Mouse (Mus musculus): ENCODE results near the gene Tradd. TPM values are rescaled to one million over a fixed set of nuclear protein-coding genes. Genes with fewer than 3 reads are reported as not detected.
A peak's percentile ranks its signal among the peaks of the same experiment; 100 is the strongest.

Gene Tradd
- polyA plus RNA-seq, 2 experiments, result 5.5 to 11.5 TPM

GRCm38 (mm10) chr8:105305211-105306145 lies 41.1 kb upstream of the Tradd start, which contains the start of gene Elmo3:
Elmo3 (plus strand) TSS chr8:105305601.
- DNase-seq (ENCODE audit: low read depth in 3 of 3, low spot score in 3 of 3) (no peak), ATAC-seq (ENCODE audit: insufficient read depth) (peak; percentile 70)
- H3K36me3 ChIP-seq (replicated peaks; ENCODE audit: control insufficient read depth, insufficient read depth, low read depth), result peaks cover 80% of the 10 kb centered on the region
- H3K9ac ChIP-seq (replicated peaks), result 0 out of 2 replicates have a peak within 1 kb of the TSS, but pooled peaks have one; percentile 13
- TF ChIP-seq EP300 (IDR thresholded peaks at IDR 0.05; ENCODE audit: low read depth) (no peak; the same call in 1 of the 2 replicates), CTCF (IDR thresholded peaks at IDR 0.05; ENCODE audit: low read depth) (peak; percentile 37; the same call in 1 of the 2 replicates)
- H3K27ac ChIP-seq, result peak within 1 kb of the TSS; percentile 42
- no peaks in the 10 kb centered on the region for H3K9me3 ChIP-seq (ENCODE audit: control insufficient read depth, low read length)
- no peaks in the 10 kb centered on the region for H3K27me3 ChIP-seq (ENCODE audit: control insufficient read depth, insufficient read depth, low read length)
- H3K4me2 ChIP-seq (ENCODE audit: low read depth), result peak within 1 kb of the TSS; percentile 52
- peak within 1 kb of the TSS; percentile 39 to 41 for H3K4me3 ChIP-seq (ENCODE audit: insufficient read depth in 1 of 2, low read depth in 2 of 2, low read length in 2 of 2)
- peaks cover 27 to 48% of the 10 kb centered on the region in 2 experiments for H3K4me1 ChIP-seq (replicated peaks; ENCODE audit: control insufficient read depth in 2 of 2, insufficient read depth in 2 of 2, low read length in 1 of 2)
- 12% methylated on average over 28 of the region's 30 CpGs for WGBS (ENCODE audit: insufficient replicate concordance)

GRCm38 (mm10) chr8:105304325-105305210 lies 40.2 kb upstream of the Tradd start:
- H3K9ac ChIP-seq (replicated peaks), result no peak overlapping the region
- peaks cover 82% of the 10 kb centered on the region for H3K36me3 ChIP-seq (replicated peaks; ENCODE audit: control insufficient read depth, insufficient read depth, low read depth)
- no peaks in the 10 kb centered on the region for H3K9me3 ChIP-seq (ENCODE audit: control insufficient read depth, low read length)
- H3K27me3 ChIP-seq (ENCODE audit: control insufficient read depth, insufficient read depth, low read length), result no peaks in the 10 kb centered on the region
- peaks cover 33 to 55% of the 10 kb centered on the region in 2 experiments for H3K4me1 ChIP-seq (replicated peaks; ENCODE audit: control insufficient read depth in 2 of 2, insufficient read depth in 2 of 2, low read length in 1 of 2)
- H3K4me2 ChIP-seq (ENCODE audit: low read depth), result peak overlapping the region; percentile 52
- no peak for DNase-seq (ENCODE audit: low read depth in 3 of 3, low spot score in 3 of 3)
- WGBS (ENCODE audit: insufficient replicate concordance), result 68% methylated on average over 9 of the region's 9 CpGs
- TF ChIP-seq CTCF (IDR thresholded peaks at IDR 0.05; ENCODE audit: low read depth) (no peak), EP300 (IDR thresholded peaks at IDR 0.05; ENCODE audit: low read depth) (0 out of 2 replicates have a peak, but pooled peaks have one; percentile 5)
- H3K4me3 ChIP-seq (ENCODE audit: insufficient read depth in 1 of 2, low read depth in 2 of 2, low read length in 2 of 2), result no peak overlapping the region
- peak overlapping the region; percentile 38; the same call in 1 of the 2 replicates for H3K27ac ChIP-seq
- ATAC-seq (ENCODE audit: insufficient read depth), result no peak

- H3K27me3 ChIP-seq (ENCODE audit: control insufficient read depth, insufficient read depth, low read length), result no peaks in the 10 kb centered on the region
- TF ChIP-seq CTCF (IDR thresholded peaks at IDR 0.05; ENCODE audit: low read depth), result no peak
- no peaks in the 10 kb centered on the region for H3K9me3 ChIP-seq (ENCODE audit: control insufficient read depth, low read length)
- no peak for DNase-seq (ENCODE audit: low read depth in 3 of 3, low spot score in 3 of 3)
- no peak overlapping the region for H3K9ac ChIP-seq (replicated peaks)
- H3K27ac ChIP-seq, result no peak overlapping the region; the same call in none of the 2 replicates
- WGBS (ENCODE audit: insufficient replicate concordance), result 83% methylated on average over 9 of the region's 9 CpGs
- no peak overlapping the region for H3K4me3 ChIP-seq (ENCODE audit: insufficient read depth in 1 of 2, low read depth in 2 of 2, low read length in 2 of 2)
- no peak for ATAC-seq (ENCODE audit: insufficient read depth)
- peak overlapping the region; percentile 1; the same call in 1 of the 2 replicates for H3K4me2 ChIP-seq (ENCODE audit: low read depth)
- H3K4me1 ChIP-seq (replicated peaks; ENCODE audit: control insufficient read depth in 2 of 2, insufficient read depth in 2 of 2, low read length in 1 of 2), result peaks cover 35 to 61% of the 10 kb centered on the region in 2 experiments
- H3K36me3 ChIP-seq (replicated peaks; ENCODE audit: control insufficient read depth, insufficient read depth, low read depth), result peaks cover 81% of the 10 kb centered on the region
Measured at GRCm38 (mm10) chr8:105303874-105304273, 39.5 kb upstream of the Tradd start.

GRCm38 (mm10) chr8:105303396-105303795 lies 39.0 kb upstream of the Tradd start:
- H3K4me1 ChIP-seq (replicated peaks; ENCODE audit: control insufficient read depth in 2 of 2, insufficient read depth in 2 of 2, low read length in 1 of 2), result peaks cover 39 to 63% of the 10 kb centered on the region in 2 experiments
- H3K27ac ChIP-seq, result no peak overlapping the region; the same call in none of the 2 replicates
- peaks cover 82% of the 10 kb centered on the region for H3K36me3 ChIP-seq (replicated peaks; ENCODE audit: control insufficient read depth, insufficient read depth, low read depth)
- no peaks in the 10 kb centered on the region for H3K27me3 ChIP-seq (ENCODE audit: control insufficient read depth, insufficient read depth, low read length)
- no peak for DNase-seq (ENCODE audit: low read depth in 3 of 3, low spot score in 3 of 3)
- H3K4me2 ChIP-seq (ENCODE audit: low read depth), result peak overlapping the region; percentile 99; the same call in 1 of the 2 replicates
- no peaks in the 10 kb centered on the region for H3K9me3 ChIP-seq (ENCODE audit: control insufficient read depth, low read length)
- H3K9ac ChIP-seq (replicated peaks), result no peak overlapping the region
- no peak for ATAC-seq (ENCODE audit: insufficient read depth)
- WGBS (ENCODE audit: insufficient replicate concordance), result 60% methylated on average over 8 of the region's 8 CpGs
- H3K4me3 ChIP-seq (ENCODE audit: insufficient read depth in 1 of 2, low read depth in 2 of 2, low read length in 2 of 2), result no peak overlapping the region
- TF ChIP-seq CTCF (IDR thresholded peaks at IDR 0.05; ENCODE audit: low read depth) (no peak), EP300 (IDR thresholded peaks at IDR 0.05; ENCODE audit: low read depth) (no peak)

Data from liver, embryonic 14.5 days (tissue).